Mouse (Mus musculus) 3T3-L1 (cell line): ENCODE data around the gene Gm49388.

ENCODE experiments used
- DNase-seq: peaks from one replicate; pipeline ENCODE4 v3.0.0-alpha.2; 2015; ENCODE audit warnings: low read depth, low spot score

Gm49388 gene

DNA sequence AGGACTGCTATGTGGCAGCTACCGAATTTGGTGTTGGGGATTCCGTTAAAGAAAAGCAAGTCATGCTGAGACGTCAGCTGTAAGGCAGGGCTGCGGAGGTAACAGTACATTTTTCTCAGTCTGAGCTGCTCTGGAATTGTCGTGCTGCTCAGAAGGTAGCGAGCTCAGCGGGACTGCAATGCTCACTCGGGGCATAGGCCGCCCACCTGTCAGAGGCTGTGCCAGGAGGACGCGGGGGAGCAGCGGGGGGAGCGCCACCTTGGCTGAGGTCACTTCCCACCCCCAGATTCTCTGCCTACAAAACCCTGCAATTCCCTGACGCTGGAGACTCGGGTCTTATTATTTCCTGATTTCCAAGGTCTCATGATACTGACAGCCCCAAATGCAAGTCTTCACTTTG, 55.5 kb downstream of the Gm49388 start:
- DNase-seq, result no peak

DNA sequence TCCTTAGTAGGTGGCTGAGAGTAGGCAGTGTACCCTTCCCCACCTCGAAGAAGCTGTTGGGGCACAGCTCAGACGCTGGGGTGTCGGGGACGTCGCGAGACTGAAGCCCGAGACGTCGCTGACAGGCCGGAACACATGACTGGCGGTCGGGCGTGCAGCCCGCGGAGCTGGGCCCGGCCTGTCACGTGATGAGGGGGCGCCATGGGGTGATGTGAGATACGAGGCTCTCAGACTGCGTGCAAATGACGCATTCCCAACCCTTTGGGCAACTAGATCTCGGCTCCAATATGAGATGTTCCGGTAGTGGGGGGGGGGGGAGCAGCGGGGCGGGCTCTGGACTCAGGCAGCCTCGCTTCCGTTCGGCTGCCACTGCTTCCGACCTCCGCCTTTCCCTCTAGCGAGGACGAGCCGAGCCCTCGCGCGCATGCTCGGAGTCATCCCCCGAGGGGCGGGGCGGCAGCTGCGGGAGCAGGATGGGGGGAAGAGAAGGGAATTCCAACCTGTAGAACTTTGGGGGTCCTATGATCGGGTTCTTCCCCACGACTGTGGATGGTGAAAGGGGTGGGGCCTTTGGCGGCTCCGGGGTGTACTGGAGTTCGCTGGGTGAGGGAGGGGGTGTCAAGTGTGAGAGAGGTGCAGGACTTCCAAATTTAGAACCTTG, 56.1 kb downstream of the Gm49388 start:
- peak; percentile 90 for DNase-seq

DNA sequence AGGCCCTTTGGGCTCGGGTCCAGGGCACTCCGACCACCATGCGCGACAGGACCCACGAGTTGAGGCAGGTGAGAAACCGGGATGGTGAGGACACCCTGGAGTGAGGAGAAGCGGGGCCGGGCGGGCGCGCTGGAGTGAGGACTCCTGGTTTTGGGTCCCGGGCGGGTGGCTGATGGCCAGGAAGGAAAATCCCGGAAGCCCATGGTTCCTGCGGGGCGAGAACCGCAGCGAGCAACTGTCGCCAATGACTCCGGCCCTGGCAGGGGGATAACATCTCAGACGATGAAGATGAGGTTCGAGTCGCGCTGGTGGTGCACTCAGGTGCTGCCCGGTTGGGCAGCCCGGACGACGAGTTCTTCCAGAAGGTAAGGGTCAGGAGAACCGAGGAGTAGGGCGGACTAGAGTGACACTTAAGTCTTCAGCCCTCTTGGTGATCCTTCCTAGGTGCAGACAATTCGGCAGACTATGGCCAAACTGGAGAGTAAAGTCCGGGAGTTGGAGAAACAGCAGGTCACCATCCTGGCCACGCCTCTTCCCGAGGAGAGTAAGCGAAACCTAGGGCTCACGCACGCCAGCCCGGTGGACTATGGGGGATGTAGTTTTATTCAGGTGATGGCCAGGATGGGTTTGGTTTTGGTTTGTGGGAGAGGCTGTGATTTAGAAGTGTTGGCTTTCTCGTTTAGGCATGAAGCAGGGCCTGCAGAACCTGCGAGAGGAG, 56.8 kb downstream of the Gm49388 start:
- DNase-seq, result peak; percentile 89

DNA sequence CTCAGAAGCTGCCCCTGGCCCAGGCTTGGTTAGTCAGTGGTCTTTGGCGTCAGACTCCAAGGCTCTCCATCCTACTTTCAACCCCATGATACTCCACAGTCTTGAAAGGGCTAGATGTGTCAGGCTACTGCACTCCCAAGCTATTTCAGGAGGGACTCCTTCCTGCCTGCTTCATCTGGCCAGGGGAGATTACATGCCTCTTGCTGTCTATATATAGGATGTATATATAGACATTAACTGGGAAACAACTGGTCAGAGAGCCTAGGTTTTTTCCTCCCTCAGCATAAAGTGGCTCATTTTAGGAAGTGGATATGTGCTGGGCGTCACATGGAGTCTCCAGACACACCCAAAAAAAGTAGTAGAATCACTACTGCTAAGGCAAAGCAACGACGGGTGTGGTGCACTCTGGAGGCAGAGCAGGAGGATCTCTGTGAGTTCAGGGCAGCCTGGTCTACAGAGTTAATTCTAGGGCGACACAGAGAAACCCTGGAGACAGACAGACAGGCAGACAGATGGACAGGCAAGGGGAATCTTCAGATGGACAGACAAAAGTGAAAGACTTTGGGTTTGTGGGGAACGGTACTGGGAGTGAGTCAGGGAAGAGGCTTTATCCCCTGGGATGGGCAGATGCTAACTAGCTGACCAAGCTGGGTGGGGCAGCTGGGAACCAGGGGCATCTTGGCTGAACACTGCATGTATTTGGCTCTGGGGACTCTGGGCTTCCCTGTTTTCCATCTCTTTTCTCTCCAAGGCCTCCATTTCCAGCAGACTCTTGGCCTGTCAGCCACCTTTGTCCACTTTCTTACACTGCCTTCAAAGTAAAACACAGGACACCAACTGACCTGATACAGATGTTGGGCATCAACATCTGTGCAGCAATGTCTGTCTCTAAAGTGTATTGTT, 64.8 kb downstream of the Gm49388 start:
- peak; percentile 78 for DNase-seq

DNA sequence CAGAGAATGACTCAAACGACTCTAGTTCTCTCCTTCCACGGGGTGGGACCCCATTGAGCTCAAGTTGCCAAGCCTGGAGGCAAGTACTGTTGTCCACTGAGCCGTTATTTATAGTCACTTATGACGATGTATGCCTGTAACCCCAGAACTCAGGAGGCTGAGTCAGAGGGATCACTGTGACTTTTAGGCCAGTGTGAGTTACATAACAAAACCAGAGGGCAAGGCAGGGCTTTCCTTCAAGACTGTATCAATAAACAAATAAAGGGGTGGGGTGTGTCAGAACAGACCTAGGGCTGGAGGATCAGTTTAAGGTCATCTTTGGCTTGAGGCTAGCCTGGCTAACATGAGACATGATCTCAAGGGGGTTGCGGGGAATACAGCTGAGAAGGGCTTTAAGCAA, 65.5 kb downstream of the Gm49388 start:
- DNase-seq, result peak; percentile 88
